Mouse (Mus musculus) midbrain, postnatal 0 days (tissue): ENCODE measurements at regions not wholly inside any gene's neighbourhood (a gene's known extent, or its start where the extent isn't known, plus 50 kb on each side); places are given as distances from the start of the nearest gene placed in this dataset.

Source experiments
- ATAC-seq: fragments of 200-750 bp; cut with Nextera tagmentation; 2 replicates; pipeline ENCODE4 v1.8.0; 2017; ENCODE audit warnings: moderate number of reproducible peaks, mild to moderate bottlenecking, moderate TSS enrichment, moderate library complexity; ENCODE audit not compliant: low FRiP score
- DNase-seq: peaks from one replicate; pipeline ENCODE4 v3.0.0-alpha.2; 2015; ENCODE audit warnings: low spot score
- H3K27ac ChIP-seq: fragments of 300-500 bp; sonication (generic); 2 replicates; pipeline ENCODE4 v1.5.1; 2014; ENCODE audit warnings: low read depth, mild to moderate bottlenecking, low read length, mixed read lengths
- H3K27me3 ChIP-seq: fragments of 300-500 bp; sonication (generic); 2 replicates; pipeline ENCODE4 v1.6.1; 2014; ENCODE audit warnings: low read length, control low read depth, mixed read lengths; ENCODE audit not compliant: insufficient read depth
- H3K36me3 ChIP-seq: fragments of 300-500 bp; sonication (generic); 2 replicates; pipeline ENCODE4 v1.6.1; 2014; ENCODE audit warnings: low read length, control low read depth, mixed read lengths; ENCODE audit not compliant: insufficient read depth
- H3K4me1 ChIP-seq: fragments of 300-500 bp; sonication (generic); 2 replicates; pipeline ENCODE4 v1.6.1; 2014; ENCODE audit warnings: mild to moderate bottlenecking, control low read depth, antibody characterized with exemption, low read length, mixed read lengths; ENCODE audit not compliant: insufficient read depth
- H3K4me2 ChIP-seq: fragments of 300-500 bp; sonication (generic); 2 replicates; pipeline ENCODE4 v1.6.1; 2014; ENCODE audit warnings: low read depth, mild to moderate bottlenecking, low read length, mixed read lengths; ENCODE audit not compliant: poor library complexity, severe bottlenecking
- H3K4me3 ChIP-seq: fragments of 300-500 bp; sonication (generic); 2 replicates; pipeline ENCODE4 v1.5.1; 2014; ENCODE audit warnings: low read depth, mild to moderate bottlenecking, low read length, moderate library complexity
- H3K9ac ChIP-seq: fragments of 300-500 bp; sonication (generic); replicated peaks from 2 replicates; pipeline ENCODE4 v1.6.1; 2014; ENCODE audit warnings: mild to moderate bottlenecking, low read length, moderate library complexity, mixed read lengths; ENCODE audit not compliant: poor library complexity, severe bottlenecking
- H3K9me3 ChIP-seq: fragments of 300-500 bp; sonication (generic); 2 replicates; pipeline ENCODE4 v1.6.1; 2016; ENCODE audit warnings: low read length, control low read depth
- CTCF ChIP-seq: IDR thresholded peaks from 2 replicates; pipeline ENCODE4 v1.5.1; 2016; ENCODE audit warnings: antibody characterized with exemption, mild to moderate bottlenecking
- WGBS: fragments of 180-500 bp; shearing (Covaris S2); extraction: QIAGEN DNeasy Blood & Tissue Kit; methylation state at CpG from one replicate; pipeline ENCODE4 v1.1.7; 2014; 5-methylcytosine and 5-hydroxymethylcytosine counted together

- H3K27me3 ChIP-seq: no peaks in the 10 kb centered on the region
- no peak overlapping the region for H3K9ac ChIP-seq
- H3K9me3 ChIP-seq: no peaks in the 10 kb centered on the region
- DNase-seq (peak; percentile 87), ATAC-seq (peak; percentile 41; the same call in 1 of the 2 replicates)
- peak; percentile 95 for TF ChIP-seq CTCF
- no peak overlapping the region for H3K27ac ChIP-seq
- H3K4me1 ChIP-seq: no peaks in the 10 kb centered on the region
- no peak overlapping the region for H3K4me3 ChIP-seq
- H3K36me3 ChIP-seq: no peaks in the 10 kb centered on the region
- WGBS: 11% methylated on average over 8 of the region's 8 CpGs
- H3K4me2 ChIP-seq: peak overlapping the region; percentile 23; the same call in 1 of the 2 replicates
Observed at GRCm38 (mm10) chr14:67993142-67993541, 1301.0 kb downstream of the Synb start.

- Histone ChIP-seq H3K27me3 (no peaks in the 10 kb centered on the region), H3K36me3 (no peaks in the 10 kb centered on the region), H3K27ac (no peak overlapping the region), H3K9me3 (no peaks in the 10 kb centered on the region), H3K4me2 (no peak overlapping the region), H3K4me1 (no peaks in the 10 kb centered on the region), H3K9ac (no peak overlapping the region), H3K4me3 (no peak overlapping the region)
- 73% methylated on average over 6 of the region's 6 CpGs for WGBS
- no peak for ATAC-seq
- TF ChIP-seq CTCF: no peak
- no peak for DNase-seq
Observed at GRCm38 (mm10) chr14:67992088-67992487, 1302.0 kb downstream of the Synb start.

GRCm38 (mm10) chr14:67990271-67990670 lies 1303.8 kb downstream of the Synb start:
- Histone ChIP-seq H3K9me3 (no peaks in the 10 kb centered on the region), H3K27ac (no peak overlapping the region), H3K4me1 (no peaks in the 10 kb centered on the region), H3K27me3 (no peaks in the 10 kb centered on the region), H3K9ac (no peak overlapping the region), H3K4me2 (no peak overlapping the region), H3K36me3 (no peaks in the 10 kb centered on the region), H3K4me3 (no peak overlapping the region)
- ATAC-seq (no peak), DNase-seq (no peak)
- 72% methylated on average over 3 of the region's 3 CpGs for WGBS
- no peak for TF ChIP-seq CTCF
